Mouse (Mus musculus): ENCODE results near the gene Hmcn1.

Gene Hmcn1

DNA sequence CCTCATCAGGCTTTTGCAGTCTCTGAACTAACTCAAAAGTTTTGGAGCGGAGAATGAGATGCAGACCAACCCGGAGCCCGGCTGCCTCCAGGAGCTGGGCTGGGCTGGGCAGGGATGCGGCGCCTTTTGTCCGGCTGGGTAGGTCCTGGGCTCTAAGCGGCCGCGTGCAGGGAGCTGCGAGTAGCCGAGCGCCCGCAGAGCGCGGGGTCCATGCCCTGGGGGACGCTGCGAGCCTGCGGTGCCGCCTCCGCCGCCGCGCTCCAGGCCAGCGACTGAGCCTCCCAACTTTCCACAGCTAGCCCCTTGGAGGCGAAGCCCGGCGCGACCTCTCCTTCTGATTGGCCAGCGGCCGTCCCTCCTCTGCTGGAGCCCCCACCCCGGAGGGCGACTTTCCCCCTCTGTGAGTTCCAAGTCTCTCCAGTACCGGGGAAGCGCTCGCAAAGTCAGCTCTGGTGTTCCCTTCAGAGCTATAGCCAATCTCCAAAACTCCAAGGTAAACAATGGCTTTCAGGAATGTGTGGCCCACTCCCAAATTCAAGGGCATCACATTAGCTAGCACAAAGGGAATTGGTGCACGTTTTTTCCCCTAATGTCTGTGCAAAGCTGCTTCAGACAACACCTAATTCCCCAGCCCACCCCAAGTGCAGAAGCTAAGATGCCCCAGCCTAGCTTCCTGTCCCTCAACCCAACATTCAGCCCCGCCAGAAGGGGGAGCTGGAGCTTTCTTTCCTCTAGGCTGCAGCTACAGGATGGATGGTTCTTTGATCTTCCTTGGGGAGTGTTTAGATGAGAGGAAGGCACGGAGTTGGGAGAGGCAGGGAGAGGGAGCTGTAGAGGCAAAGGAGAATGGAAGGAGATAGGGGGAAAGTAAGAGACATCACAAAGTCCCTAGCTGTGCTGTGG is at the start of gene Hmcn1:
Gene Hmcn1, minus strand, starts transcription at position 274 of the 903 bp plus-strand sequence.
- peak; percentile 5 to 43 for DNase-seq (ENCODE audit: inconsistent age in 2 of 2, low spot score in 1 of 2)

DNA sequence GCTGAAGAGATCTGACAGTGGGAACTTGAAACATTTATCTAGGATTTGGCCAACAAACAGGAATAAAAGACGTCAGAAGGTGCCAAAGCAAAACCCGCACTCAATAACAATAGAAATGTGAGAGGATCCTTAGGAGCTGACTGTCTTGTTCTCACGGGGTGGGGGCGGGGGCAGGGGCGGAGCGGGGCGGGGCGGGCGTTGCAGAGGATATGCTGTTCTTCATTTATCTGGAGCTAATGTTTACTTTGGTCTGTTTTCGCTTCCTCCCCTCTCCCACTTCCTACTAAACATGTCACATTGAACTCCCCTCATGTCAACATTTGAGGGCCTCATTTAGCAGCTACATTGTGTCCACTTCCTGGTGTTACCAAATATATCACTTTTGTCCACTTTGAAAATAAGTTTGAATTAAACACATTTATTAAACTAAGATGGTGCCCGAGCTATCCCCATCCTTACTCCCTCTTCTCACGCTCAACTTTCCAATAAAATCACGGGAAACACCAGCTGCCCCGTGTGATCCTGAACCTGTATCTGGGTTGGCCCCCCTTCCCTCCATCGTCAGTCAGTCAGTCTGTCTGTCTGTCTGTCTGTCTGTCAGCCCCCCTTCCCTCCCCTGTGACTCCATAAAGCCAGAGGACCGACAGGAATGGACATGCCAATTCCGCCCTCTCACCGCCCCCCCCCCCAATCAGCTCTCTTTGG is 47.9 kb upstream of the Hmcn1 start:
- DNase-seq (ENCODE audit: inconsistent age in 2 of 2, low spot score in 1 of 2), result peak in 1 of 2 experiments; percentile 53

DNA sequence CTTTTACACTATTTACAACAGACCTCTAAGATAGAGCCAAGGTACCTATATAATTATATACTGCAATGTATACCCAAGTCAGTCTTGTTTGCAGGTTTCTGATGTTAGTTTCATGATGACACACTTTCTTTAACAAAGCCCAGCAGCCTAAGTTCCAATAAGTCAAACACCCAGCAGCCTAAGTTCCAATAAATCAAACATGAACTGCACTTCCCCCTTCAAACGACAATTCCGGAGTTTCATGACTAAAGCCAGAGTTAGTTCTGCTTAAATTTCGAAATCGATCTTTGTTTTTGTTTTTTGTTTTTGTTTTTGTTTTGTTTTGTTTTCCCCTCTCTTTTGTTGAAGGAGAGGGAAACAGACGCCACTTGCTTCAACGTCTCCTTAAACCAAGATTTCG is 47.1 kb upstream of the Hmcn1 start:
- DNase-seq (ENCODE audit: inconsistent age in 2 of 2, low spot score in 1 of 2), result no peak

DNA sequence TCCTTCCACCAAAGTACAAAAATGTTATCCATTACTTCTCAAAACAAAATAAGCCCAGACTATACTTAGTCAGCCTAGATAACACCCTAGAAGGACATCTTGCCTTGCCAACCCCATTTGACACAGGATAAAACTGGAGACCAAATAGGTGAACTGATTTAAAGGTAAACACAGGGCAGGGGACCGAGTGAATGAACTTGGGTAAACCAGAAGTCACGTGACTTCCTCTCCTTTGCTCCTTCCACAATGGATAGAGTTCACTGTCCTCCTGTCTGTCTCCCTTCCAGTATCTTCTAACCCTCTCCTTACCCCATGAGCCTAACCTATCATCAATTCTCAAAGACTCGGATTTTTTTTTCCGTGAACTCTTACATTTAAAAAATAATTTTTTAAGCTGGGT is 46.0 kb upstream of the Hmcn1 start:
- DNase-seq (ENCODE audit: inconsistent age in 2 of 2, low spot score in 1 of 2), result no peak

DNA sequence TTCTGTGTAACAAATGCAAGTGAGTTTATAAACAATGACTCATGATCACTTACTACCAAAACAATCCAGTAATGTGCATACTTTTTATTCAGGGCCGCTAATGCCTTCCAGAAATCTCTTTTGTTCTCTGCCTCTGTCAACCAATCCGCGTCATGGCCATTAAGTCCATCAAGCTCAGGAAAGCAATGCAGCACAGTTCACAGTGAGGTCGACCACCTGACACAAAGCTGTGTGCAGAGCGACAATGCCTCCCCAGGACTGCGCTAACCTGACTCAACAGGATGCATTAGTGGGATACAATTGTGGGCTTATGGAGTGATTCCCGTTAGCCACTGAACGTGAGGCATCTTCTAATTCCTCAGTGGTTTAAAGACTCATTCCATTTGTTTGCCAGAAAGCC is 45.3 kb upstream of the Hmcn1 start:
- no peak for DNase-seq (ENCODE audit: inconsistent age in 2 of 2, low spot score in 1 of 2)

DNA sequence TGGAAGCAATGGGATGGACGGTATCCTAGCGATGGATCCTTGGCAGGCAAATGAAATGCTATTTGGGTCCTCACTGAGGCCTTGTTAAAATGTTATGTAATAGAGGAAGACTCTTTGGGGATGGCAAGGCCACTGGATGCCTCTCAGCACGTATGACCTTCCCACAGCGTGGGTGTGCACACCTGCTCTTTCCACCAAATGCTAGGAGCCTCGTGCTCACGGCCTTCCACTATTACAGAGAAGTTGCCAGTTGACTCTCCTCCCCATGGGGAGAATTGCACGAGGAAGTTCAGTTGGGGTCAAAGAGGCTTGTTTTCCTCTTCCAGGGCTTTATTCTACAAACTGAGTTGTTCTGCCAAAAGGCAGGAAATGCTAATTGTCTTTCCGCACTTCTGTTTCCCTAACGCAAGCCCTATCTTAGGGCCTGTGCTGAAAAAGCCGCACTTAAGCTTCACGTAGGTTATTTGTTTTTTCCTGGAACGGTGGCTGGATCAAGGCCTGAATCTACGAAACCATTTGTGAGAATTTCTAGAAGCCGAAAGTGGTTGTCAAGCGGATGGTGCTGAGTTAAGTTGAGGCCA is 43.3 kb upstream of the Hmcn1 start:
- peak in 1 of 2 experiments; percentile 52 for DNase-seq (ENCODE audit: inconsistent age in 2 of 2, low spot score in 1 of 2)

DNA sequence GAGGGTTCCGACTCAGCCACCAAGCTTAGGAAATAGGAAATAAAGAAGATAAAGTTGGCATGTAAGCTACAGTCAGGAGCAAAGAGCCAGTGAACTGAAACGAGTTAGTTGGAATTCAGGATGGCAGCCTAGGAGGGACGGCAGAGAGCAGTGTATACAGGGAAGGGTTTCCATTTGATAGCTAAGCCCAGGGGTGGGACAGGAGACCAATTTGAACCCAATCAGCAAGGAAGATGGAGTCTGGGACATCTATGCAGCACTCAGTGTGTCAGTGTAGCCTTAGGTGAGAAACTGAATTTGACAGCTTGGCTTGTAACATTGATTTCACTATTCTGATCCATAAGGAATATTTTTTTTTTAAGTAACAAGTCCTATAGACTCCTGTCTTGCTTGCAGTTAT is 42.5 kb upstream of the Hmcn1 start:
- DNase-seq (ENCODE audit: inconsistent age in 2 of 2, low spot score in 1 of 2), result no peak

DNA sequence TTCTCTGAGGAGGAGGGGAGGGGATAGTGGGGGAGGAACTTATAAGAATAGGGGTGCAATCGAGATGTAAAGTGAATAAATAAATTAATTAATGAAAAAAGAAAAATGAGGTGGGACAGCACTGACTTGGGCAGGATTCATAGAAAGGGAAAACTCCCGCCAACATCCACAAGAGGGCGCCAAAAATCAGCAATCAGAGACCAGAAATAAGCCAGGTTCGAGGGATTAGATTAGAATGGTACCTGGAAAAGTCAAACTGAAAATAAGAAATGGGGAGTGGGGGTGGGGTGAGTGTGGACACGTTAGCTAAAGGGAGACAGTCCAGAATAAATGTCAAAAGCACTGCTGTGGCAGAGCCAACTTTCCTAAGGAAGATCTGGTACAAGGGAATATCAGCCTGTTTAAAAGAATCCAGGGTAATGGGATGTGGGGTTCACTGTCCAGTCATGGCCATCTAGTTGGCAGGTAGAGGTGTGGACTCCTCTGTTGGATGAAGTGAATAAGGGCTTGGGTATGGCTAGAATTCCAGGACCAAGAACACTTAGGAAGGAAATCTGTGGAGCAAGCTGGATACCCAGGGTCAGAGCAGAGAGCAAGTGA is 41.9 kb upstream of the Hmcn1 start:
- DNase-seq (ENCODE audit: inconsistent age in 2 of 2, low spot score in 1 of 2), result peak; percentile 36 to 84

DNA sequence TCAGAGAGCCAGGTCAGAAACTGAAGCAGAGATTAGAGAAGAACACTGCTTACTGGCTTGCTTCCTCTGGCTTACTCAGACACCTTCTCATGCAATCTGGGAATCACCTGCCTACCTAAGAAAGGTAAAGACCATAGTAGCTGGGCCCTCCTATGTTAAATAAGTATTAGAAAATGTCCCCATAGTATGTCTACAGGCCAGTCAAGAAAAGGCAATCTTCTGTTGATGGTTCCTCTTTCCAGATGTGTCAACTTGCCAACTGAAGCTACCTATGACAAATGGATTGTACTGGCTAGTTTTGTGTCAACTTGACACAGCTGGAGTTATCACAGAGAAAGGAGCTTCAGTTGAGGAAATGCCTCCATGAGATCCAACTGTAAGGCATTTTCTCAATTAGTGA is 40.1 kb upstream of the Hmcn1 start:
- no peak for DNase-seq (ENCODE audit: inconsistent age in 2 of 2, low spot score in 1 of 2)

DNA sequence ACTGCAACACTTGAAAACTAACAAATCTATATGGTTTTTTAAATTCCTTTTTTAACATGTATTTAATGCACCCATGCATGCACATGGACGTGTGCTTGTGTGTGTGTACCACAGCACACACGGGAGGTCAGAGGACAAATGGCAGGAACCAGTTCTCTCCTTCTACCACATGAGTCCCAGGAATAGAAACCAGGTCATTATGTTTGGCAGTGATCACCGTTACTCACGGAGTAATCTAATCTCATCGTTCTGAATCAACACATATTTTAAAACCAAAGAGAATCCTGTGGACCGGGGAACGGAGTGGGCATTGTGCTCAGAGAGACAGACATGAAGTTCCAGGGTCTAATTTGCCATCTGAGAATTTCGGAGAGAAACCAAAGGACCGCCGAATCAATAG is 38.3 kb upstream of the Hmcn1 start:
- DNase-seq (ENCODE audit: inconsistent age in 2 of 2, low spot score in 1 of 2), result no peak

DNA sequence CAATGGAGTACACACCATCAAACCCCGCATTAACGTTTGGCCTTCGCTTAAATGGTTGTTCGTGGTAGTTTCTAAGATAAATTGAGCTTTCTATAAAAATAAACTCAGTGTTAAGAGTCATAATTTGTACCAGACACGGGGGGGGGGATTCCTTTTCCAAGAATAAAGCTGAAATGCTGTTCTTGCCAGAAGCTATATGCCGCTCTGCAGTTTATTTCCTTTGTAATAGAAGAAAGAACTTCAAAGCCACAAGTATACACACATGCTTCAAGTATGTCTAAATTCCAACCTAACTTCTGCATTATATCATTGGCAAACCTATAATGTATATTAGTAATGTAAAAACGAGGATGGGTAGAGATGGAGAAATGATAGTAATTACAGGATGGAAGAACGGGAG is 37.9 kb upstream of the Hmcn1 start:
- no peak for DNase-seq (ENCODE audit: inconsistent age in 2 of 2, low spot score in 1 of 2)

DNA sequence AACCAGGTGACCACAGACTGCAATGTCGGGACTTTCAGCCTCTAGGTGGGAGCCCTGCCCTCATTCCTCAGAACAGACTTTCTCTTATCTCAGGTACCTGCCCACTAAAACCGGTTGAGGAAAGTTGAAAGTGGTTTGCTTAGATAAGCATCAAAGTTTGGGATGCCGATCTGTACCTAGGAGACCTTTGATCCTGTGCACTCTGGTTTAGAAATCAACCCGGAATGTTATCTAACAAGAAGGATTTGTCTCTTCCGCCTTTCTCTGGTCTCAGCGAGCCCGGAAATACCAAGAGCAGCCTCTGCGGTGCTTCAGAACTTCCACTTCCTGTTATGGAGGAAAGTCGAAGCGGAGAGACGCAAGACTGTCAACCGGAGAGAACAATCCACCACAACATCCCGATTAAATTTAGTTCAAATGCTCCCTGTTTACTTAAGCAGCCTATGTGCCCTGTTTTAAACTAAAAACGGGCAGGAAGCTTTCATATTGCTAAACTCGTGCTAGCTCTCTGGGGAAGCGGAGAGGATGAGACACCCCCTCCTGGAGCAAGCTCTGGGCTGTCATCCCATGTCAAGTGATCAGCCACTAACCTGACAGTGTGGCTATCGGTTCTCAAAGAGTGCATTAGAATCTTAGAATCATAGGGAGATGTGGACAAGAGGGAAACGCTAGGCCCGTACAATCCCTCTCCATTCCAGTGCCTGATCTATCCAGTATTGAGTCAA is 32.0 kb upstream of the Hmcn1 start:
- peak; percentile 22 to 53 for DNase-seq (ENCODE audit: inconsistent age in 2 of 2, low spot score in 1 of 2)

DNA sequence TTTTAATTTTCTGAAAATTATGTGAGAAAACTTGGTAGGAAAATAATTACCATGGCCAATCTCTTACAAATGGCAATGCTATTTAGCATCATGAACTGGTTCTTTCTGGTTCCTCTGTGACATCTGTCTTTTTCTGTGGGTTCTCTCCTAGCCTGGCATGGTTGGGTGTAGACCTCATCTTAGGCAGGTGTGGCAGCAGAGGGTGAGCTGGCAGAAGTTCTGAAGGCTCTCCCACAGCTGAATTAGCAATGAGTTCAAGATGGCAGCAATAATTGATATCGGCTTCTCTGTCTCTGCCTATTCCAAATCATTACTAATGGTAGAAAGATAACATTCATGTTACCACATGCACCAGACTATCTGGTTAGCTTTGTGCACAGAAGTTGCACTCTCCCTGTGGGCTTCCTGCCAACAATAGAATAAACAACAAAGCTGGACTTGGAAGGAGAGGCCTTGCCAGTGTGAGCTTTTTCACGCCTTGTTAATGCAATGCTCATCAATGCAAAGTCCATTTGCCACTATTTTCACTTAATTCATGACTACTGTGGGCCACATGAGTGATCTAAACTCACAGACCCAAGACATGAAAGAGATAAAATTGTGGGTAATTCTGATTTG is 26.1 kb upstream of the Hmcn1 start:
- no peak for DNase-seq (ENCODE audit: inconsistent age in 2 of 2, low spot score in 1 of 2)

DNA sequence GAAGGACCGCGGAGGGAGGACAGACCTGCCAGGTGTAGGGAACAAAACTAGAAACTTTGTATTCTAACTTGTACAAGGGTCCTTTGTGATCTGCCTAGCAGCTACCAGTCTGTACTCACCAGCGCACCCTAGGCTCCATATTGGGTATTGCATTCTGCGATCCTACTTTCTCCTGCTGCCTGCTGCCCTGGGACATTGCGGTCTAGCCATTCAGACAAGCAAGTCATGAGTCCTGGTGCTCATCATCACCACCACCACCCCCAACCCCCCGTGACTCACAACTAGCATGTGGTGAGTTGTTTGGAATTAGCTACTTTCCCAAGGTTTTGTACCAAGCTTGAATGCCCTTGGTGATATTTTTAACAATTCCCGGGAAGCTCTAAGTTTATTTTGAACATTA is 17.8 kb upstream of the Hmcn1 start:
- peak; percentile 62 to 86 for DNase-seq (ENCODE audit: inconsistent age in 2 of 2, low spot score in 1 of 2)

DNA sequence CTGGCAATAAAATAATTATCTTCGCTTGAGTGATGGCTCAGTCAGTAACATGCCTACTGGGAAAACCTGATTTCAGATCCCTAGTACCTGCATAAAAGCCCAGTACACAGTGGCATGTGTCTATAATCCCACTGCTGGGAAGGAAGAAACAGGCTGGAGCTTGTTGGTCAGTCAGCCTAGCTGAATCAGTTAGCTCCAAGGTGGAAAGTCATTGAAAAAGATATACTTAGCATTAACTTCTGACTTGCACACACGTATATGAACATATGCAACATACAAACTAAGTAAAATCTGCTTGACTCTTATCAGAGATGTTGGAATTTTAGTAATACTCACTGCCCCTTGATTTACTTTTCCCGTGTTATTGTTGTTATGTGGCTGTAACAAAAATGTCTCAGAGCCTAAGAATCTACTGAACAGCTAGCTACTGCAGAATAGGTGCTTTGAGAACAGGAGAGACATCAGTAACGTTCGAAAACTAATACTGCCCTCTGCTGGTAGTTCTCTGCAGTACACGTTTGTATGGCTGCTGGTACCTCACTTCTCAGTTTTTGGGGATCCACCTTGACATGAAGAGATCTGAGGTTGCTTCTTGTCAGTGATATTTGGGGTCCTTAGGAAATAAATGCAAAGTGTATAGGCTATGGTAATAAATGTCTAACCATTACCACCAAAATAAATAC is 16.0 kb upstream of the Hmcn1 start:
- DNase-seq (ENCODE audit: inconsistent age in 2 of 2, low spot score in 1 of 2), result peak; percentile 15 to 84

DNA sequence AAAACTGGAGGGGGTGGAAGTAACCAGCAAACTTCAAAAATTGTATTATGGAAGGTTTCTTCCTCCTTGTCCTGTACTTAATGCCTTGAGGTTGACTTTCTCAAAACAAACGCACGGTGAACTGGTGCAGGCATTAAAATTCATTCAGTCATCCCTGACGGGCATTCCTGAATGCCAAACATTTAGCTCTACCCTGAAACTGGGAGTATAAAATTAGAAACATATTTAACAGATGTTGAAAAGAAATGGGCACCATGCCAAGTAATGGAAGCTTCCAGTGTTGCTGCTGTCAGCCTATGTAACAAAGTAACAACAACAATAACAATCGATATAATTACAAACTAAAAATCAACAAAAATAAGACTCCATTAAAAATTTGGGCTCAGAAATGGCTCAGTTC is 14.5 kb upstream of the Hmcn1 start:
- DNase-seq (ENCODE audit: inconsistent age in 2 of 2, low spot score in 1 of 2), result no peak

DNA sequence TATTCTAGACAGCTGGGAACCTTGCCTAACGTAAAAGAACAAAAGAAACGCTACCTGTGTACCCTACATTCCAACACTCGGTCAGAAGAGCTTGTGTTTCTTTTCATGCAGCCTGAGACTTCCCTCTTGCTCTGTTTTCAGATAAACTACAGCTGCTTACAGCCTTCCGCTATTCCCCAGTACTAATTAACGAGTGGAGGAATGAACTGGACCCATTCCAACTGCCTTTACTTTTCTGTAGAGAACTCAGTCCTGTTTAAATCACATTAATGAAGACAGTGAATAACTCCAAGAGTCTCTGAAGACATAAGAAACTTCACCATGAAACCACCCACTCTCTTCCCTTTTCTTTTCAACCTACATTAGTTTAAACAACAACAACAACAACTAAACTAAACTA is 10.8 kb upstream of the Hmcn1 start:
- no peak for DNase-seq (ENCODE audit: inconsistent age in 2 of 2, low spot score in 1 of 2)

DNA sequence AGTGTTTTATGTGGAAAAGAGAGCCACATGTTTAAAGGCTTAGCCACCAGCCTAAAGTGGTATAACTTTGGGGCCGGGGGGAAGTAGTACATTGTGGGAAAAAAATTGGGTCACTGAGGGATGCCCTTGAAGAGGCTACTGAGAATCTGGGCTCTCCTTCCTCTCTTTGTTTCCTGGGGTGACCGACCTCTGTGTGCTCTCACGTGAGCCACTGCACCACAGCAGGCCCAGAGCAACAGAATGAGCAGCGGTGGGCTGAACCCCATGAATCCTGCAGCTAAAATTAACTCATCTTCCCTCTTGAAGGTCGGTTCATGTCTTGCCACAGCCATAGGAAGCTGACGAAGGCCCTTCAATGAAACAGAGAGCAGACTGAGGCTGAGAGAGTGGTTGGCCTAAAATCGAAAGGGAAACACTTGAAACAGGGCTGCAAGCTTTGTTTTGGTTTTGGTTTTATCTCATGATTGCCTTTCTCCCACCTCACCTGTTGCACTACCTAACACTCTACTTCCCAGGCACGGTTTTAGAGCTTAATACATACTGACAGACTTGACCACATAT is 8.7 kb upstream of the Hmcn1 start:
- no peak for DNase-seq (ENCODE audit: inconsistent age in 2 of 2, low spot score in 1 of 2)

DNA sequence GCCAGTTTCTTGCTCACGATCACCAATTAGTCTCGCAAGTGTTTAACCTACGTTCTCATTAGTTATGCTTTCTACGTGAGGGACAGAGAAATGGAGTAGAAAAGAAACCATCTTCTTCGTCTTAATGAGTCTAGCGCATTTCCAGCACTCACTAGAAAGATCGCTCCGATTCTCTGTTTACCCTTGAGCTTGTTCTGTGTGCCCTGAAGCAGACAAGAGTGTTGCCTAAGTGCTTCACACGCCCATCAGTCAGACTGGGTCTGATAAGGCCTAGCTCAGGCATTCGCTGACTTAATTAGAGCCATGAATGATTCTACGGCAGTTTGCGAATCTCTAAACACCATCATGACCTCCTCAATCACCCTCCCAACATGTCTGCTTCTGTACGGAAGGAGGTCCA is 7.5 kb upstream of the Hmcn1 start:
- no peak for DNase-seq (ENCODE audit: inconsistent age in 2 of 2, low spot score in 1 of 2)

DNA sequence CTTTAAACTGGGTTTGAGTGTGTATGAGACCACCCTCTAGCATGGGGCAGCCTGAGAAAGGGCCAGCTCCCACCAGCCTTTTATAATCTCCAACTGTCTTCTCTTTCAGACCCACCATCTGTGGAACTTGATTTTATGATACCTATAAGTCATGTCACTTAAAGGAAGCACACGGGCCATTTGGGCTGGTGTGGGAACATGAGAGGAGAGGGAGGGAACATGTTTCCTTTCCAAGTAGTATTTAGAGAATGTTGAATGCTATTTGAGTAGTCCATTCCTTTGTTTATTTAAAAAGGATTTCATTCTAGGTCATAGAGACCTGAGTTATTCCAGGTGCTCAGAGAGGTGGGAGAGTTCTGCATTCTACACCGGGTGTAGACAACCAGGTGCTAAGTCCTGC is 1.4 kb upstream of the Hmcn1 start:
- no peak for DNase-seq (ENCODE audit: inconsistent age in 2 of 2, low spot score in 1 of 2)
